ENCODE assay signal across 23 mouse cellular contexts in genomic region chr13:45726181-45726580, GRCm38 (mm10).
"Had no signal": no experiment of that assay in that cellular context is flagged by ENCODE, and none has a peak within 500 bp of the region (broad histone marks: within the 10 kb centered on the region; RNA-seq: fewer than 3 reads in every experiment).

No protein-coding gene starts in this region.

- H3K36me3 ChIP-seq: heart, embryonic 10.5 days; heart, embryonic 12.5 days; hindbrain, embryonic 13.5 days; hindbrain, embryonic 15.5 days; limb, embryonic 13.5 days; limb, embryonic 15.5 days; liver, embryonic 12.5 days had no signal

- H3K27me3 ChIP-seq: heart, embryonic 12.5 days; hindbrain, embryonic 13.5 days; hindbrain, embryonic 15.5 days; kidney, embryonic 15.5 days; limb, embryonic 13.5 days; limb, embryonic 15.5 days; liver, embryonic 12.5 days had no signal

- H3K27ac ChIP-seq: heart, embryonic 10.5 days; hindbrain, embryonic 13.5 days; hindbrain, embryonic 15.5 days; hindbrain, postnatal 0 days; kidney, embryonic 15.5 days; kidney, postnatal 0 days; limb, embryonic 13.5 days; limb, embryonic 15.5 days; liver, embryonic 12.5 days; liver, embryonic 14.5 days had no signal

- H3K9ac ChIP-seq: heart, embryonic 12.5 days; hindbrain, embryonic 13.5 days; hindbrain, embryonic 15.5 days; kidney, embryonic 15.5 days; limb, embryonic 13.5 days; limb, embryonic 15.5 days; liver, embryonic 12.5 days; liver, embryonic 14.5 days had no signal

- H3K4me1 ChIP-seq: liver, embryonic 12.5 days had no signal

- H3K4me3 ChIP-seq: heart, embryonic 10.5 days; heart, embryonic 12.5 days; hindbrain, embryonic 13.5 days; hindbrain, embryonic 15.5 days; kidney, embryonic 15.5 days; limb, embryonic 13.5 days; limb, embryonic 15.5 days; liver, embryonic 12.5 days had no signal

- H3K9me3 ChIP-seq: heart, embryonic 10.5 days; heart, embryonic 12.5 days; hindbrain, embryonic 13.5 days; hindbrain, embryonic 15.5 days; kidney, embryonic 15.5 days; limb, embryonic 13.5 days; limb, embryonic 15.5 days; liver, embryonic 12.5 days had no signal

- DNase-seq: gastrocnemius, postnatal 14 days; gastrocnemius, postnatal 36 days; heart, postnatal 10 days; heart, postnatal 36 days; kidney, adult 11 months; kidney, adult 2 months; kidney, adult 9 months; kidney, postnatal 14 days; kidney, postnatal 36 days; layer of hippocampus, adult 9-11 months; layer of hippocampus, postnatal 36 days; left cerebral cortex, postnatal 4 days had no signal
